Mouse (Mus musculus) kidney, postnatal 0 days (tissue): Measurements from ENCODE around the gene Trove2. TPM values are rescaled to one million over a fixed set of nuclear protein-coding genes. Genes with fewer than 3 reads are reported as not detected.

Experiments
- ATAC-seq: fragments of 200-750 bp; cut with Nextera tagmentation; replicated peaks from 2 replicates; pipeline ENCODE4 v1.8.0; 2017; ENCODE audit warnings: low read depth, moderate number of reproducible peaks, moderate TSS enrichment, moderate library complexity; ENCODE audit not compliant: low FRiP score
- DNase-seq: peaks from one replicate; pipeline ENCODE4 v3.0.0-alpha.2; 2016; ENCODE audit warnings: low spot score
- H3K27ac ChIP-seq: fragments of 300-500 bp; sonication (generic); 2 replicates; pipeline ENCODE4 v1.5.1; 2014; ENCODE audit warnings: mild to moderate bottlenecking
- H3K27me3 ChIP-seq: fragments of 300-500 bp; sonication (generic); 2 replicates; pipeline ENCODE4 v1.6.1; 2014; ENCODE audit warnings: low read length, mixed read lengths; ENCODE audit not compliant: insufficient read depth
- H3K36me3 ChIP-seq: fragments of 300-500 bp; sonication (generic); 2 replicates; pipeline ENCODE4 v1.6.1; 2014; ENCODE audit warnings: low read length, mixed read lengths; ENCODE audit not compliant: insufficient read depth
- H3K4me1 ChIP-seq: fragments of 300-500 bp; sonication (generic); replicated peaks from 2 replicates; pipeline ENCODE4 v1.6.1; 2014; ENCODE audit warnings: antibody characterized with exemption, low read length, mixed read lengths; ENCODE audit not compliant: insufficient read depth
- H3K4me2 ChIP-seq: fragments of 300-500 bp; sonication (generic); 2 replicates; pipeline ENCODE4 v1.6.1; 2014; ENCODE audit warnings: mild to moderate bottlenecking, low read length, moderate library complexity, mixed read lengths
- H3K4me3 ChIP-seq: fragments of 300-500 bp; sonication (generic); replicated peaks from 2 replicates; pipeline ENCODE4 v1.5.1; 2014; ENCODE audit warnings: low read depth, low read length
- H3K9ac ChIP-seq: fragments of 300-500 bp; sonication (generic); 2 replicates; pipeline ENCODE4 v1.6.1; 2014; ENCODE audit warnings: low read depth, low read length
- H3K9me3 ChIP-seq: fragments of 300-500 bp; sonication (generic); replicated peaks from 2 replicates; pipeline ENCODE4 v1.6.1; 2016; ENCODE audit warnings: low read length, inconsistent platforms, mixed read lengths
- CTCF ChIP-seq: IDR thresholded peaks from 2 replicates; pipeline ENCODE4 v1.5.1; 2016; ENCODE audit warnings: antibody characterized with exemption, low read depth, mild to moderate bottlenecking, moderate library complexity
- WGBS: fragments of 180-500 bp; shearing (Covaris S2); extraction: QIAGEN DNeasy Blood & Tissue Kit; methylation state at CpG from one replicate; pipeline ENCODE4 v1.1.7; 2014; 5-methylcytosine and 5-hydroxymethylcytosine counted together
- polyA plus RNA-seq: library from polyadenylated mRNA; unstranded; fragments of >200 nt; fragmentation: Nextera tagmentation; extraction: Ambion mirVana; gene quantifications from 2 replicates; pipeline ENCODE4 v1.2.1, GENCODE M21; 2015

Gene Trove2
- polyA plus RNA-seq, 1 experiment from 2014 or later: 12.4 TPM

- Histone ChIP-seq H3K27ac (no peak overlapping the region), H3K9me3 (no peaks in the 10 kb centered on the region), H3K4me3 (no peak overlapping the region), H3K4me1 (no peaks in the 10 kb centered on the region), H3K9ac (no peak overlapping the region), H3K27me3 (no peaks in the 10 kb centered on the region), H3K4me2 (no peak overlapping the region), H3K36me3 (no peaks in the 10 kb centered on the region)
- TF ChIP-seq CTCF: no peak
- WGBS: 62% methylated on average over 4 of the region's 4 CpGs
- ATAC-seq: no peak
- no peak for DNase-seq
These were observed 69.9 kb downstream of the Trove2 start for GRCm38 (mm10) chr1:143707006-143707405.

- DNase-seq (peak; percentile 93), ATAC-seq (peak; percentile 100)
These were observed 74.1 kb downstream of the Trove2 start, which contains the start of gene Cdc73 for GRCm38 (mm10) chr1:143702741-143703262. Cdc73 (minus strand) TSS chr1:143702893.

GRCm38 (mm10) chr1:143702141-143702740 is 74.6 kb downstream of the Trove2 start:
- peak; percentile 61 for DNase-seq
- Histone ChIP-seq H3K27ac (peak overlapping the region; percentile 95), H3K4me1 (no peaks in the 10 kb centered on the region), H3K9ac (peak overlapping the region; percentile 93), H3K36me3 (no peaks in the 10 kb centered on the region), H3K9me3 (no peaks in the 10 kb centered on the region), H3K4me3 (peak overlapping the region; percentile 89), H3K27me3 (no peaks in the 10 kb centered on the region), H3K4me2 (peak overlapping the region; percentile 65)
- no peak for TF ChIP-seq CTCF
- WGBS: under 1% methylated on average over 45 of the region's 48 CpGs
- ATAC-seq: peak; percentile 72

More at GRCm38 (mm10) chr1:143702741-143703262, 74.1 kb downstream of the Trove2 start, which contains the start of gene Cdc73:
- Histone ChIP-seq H3K4me2 (peak within 1 kb of the TSS; percentile 65), H3K36me3 (no peaks in the 10 kb centered on the region), H3K27ac (peak within 1 kb of the TSS; percentile 95), H3K9me3 (no peaks in the 10 kb centered on the region), H3K9ac (peak within 1 kb of the TSS; percentile 93), H3K27me3 (no peaks in the 10 kb centered on the region), H3K4me3 (peak within 1 kb of the TSS; percentile 89), H3K4me1 (no peaks in the 10 kb centered on the region)
- TF ChIP-seq CTCF: peak; percentile 41; the same call in 1 of the 2 replicates
- under 1% methylated on average over 68 of the region's 74 CpGs for WGBS

- peak overlapping the region; percentile 93 for H3K9ac ChIP-seq
- WGBS: under 1% methylated on average over 13 of the region's 13 CpGs
- no peaks in the 10 kb centered on the region for H3K27me3 ChIP-seq
- no peaks in the 10 kb centered on the region for H3K4me1 ChIP-seq
- DNase-seq (peak; percentile 3), ATAC-seq (no peak)
- H3K9me3 ChIP-seq: no peaks in the 10 kb centered on the region
- peak overlapping the region; percentile 65 for H3K4me2 ChIP-seq
- H3K27ac ChIP-seq: peak overlapping the region; percentile 95
- no peak for TF ChIP-seq CTCF
- H3K4me3 ChIP-seq: peak overlapping the region; percentile 89
- H3K36me3 ChIP-seq: peaks cover 4% of the 10 kb centered on the region; the same call in 1 of the 2 replicates
These were observed 75.1 kb downstream of the Trove2 start for GRCm38 (mm10) chr1:143701736-143702135.

Other genes starting within 250 kb of the Trove2 start
- 0.22 and 0.28 TPM in 2 replicates for gene B3galt2, start 136.4 kb downstream of the Trove2 start, polyA plus RNA-seq
- gene Cdc73, start 74.2 kb downstream of the Trove2 start, polyA plus RNA-seq: 20.4 TPM in 2 replicates
- 113 and 121 TPM in 2 replicates for gene Glrx2, start 60.7 kb downstream of the Trove2 start, polyA plus RNA-seq
- gene Uchl5, start 204 bp upstream of the Trove2 start, polyA plus RNA-seq: 71.6 and 77.5 TPM in 2 replicates
- 37.4 and 40.6 TPM in 2 replicates for gene Rgs2, start 227.1 kb upstream of the Trove2 start, polyA plus RNA-seq